Mouse (Mus musculus) E14TG2a.4 (cell line): ENCODE data around the gene Per1.
A peak's percentile ranks its signal among the peaks of the same experiment; 100 is the strongest.

Source experiments
- H3K27me3 ChIP-seq: 2 replicates; pipeline ENCODE4 v1.6.1; 2014; ENCODE audit warnings: low read length, control low read depth; ENCODE audit not compliant: insufficient read depth
- H3K36me3 ChIP-seq: 2 replicates; pipeline ENCODE4 v1.6.1; 2014; ENCODE audit warnings: low read length, control low read depth; ENCODE audit not compliant: insufficient read depth
- H3K4me1 ChIP-seq: replicated peaks from 2 replicates; pipeline ENCODE4 v1.6.1; 2014; ENCODE audit warnings: low read depth, low read length, control low read depth
- H3K4me3 ChIP-seq: replicated peaks from 2 replicates; pipeline ENCODE4 v1.5.1; 2014; ENCODE audit warnings: mild to moderate bottlenecking, low read length
- H3K9me3 ChIP-seq: 2 replicates; pipeline ENCODE4 v1.6.1; 2014; ENCODE audit warnings: low read length, control low read depth
- CTCF ChIP-seq: conservative IDR thresholded peaks from 2 replicates; pipeline ENCODE4 v1.5.1; 2014; ENCODE audit warnings: low read length
- NANOG ChIP-seq: IDR thresholded peaks from 2 replicates; pipeline ENCODE4 v1.6.1; 2014; ENCODE audit warnings: borderline replicate concordance, low read length, mixed read lengths
- POU5F1 ChIP-seq: IDR thresholded peaks from 2 replicates; pipeline ENCODE4 v1.6.1; 2014; ENCODE audit warnings: low read length, borderline replicate concordance

Gene Per1

DNA sequence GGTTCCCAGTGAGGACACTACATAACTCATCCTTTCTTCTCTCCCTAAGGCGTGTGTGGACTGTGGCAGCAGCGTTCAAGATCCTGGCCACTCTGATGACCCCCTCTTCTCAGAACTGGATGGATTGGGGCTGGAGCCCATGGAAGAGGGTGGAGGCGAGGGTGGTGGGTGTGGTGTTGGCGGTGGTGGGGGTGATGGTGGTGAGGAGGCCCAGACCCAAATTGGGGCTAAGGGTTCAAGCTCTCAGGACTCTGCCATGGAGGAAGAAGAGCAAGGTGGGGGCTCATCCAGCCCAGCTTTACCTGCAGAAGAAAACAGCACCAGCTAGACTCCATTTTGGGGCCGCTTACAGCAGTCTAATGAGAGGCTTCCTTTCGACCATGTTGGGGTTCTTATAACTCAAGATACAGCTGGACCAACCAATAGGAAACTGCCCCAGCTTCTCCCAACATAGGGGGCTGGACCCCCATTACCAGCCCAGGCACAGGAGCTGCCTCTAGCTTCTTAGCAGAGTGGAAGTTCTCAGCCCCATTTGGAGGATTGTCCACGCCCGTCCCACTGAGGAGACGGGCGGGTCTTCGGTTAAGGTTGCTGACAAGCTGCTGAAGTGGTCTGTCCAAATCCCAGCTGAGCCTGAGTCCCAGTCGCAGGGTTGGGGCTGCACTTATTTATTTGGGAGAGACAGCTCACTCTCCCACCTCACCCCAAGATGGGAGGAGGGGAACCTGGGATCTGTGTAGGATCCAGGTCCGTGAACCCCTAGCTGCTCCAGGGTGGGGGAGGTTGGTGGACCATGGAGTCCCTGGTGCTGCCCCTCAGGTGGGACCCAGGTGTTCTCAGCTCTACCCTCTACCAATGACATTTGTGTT lies 14.2 kb downstream of the Per1 start:
- Histone ChIP-seq H3K4me1 (peaks cover 42% of the 10 kb centered on the region), H3K27me3 (peaks cover 29% of the 10 kb centered on the region), H3K4me3 (peak overlapping the region; percentile 76), H3K36me3 (peaks cover 52% of the 10 kb centered on the region), H3K9me3 (no peaks in the 10 kb centered on the region)
- TF ChIP-seq CTCF (no peak), POU5F1 (no peak)

- peaks cover 37% of the 10 kb centered on the region for H3K4me1 ChIP-seq
- peak overlapping the region; percentile 76 for H3K4me3 ChIP-seq
- no peaks in the 10 kb centered on the region for H3K9me3 ChIP-seq
- peaks cover 40% of the 10 kb centered on the region for H3K36me3 ChIP-seq
- TF ChIP-seq NANOG (no peak), CTCF (no peak), POU5F1 (no peak)
- H3K27me3 ChIP-seq: peaks cover 41% of the 10 kb centered on the region
Observed at GRCm38 (mm10) chr11:69110319-69111046, 15.5 kb downstream of the Per1 start.

DNA sequence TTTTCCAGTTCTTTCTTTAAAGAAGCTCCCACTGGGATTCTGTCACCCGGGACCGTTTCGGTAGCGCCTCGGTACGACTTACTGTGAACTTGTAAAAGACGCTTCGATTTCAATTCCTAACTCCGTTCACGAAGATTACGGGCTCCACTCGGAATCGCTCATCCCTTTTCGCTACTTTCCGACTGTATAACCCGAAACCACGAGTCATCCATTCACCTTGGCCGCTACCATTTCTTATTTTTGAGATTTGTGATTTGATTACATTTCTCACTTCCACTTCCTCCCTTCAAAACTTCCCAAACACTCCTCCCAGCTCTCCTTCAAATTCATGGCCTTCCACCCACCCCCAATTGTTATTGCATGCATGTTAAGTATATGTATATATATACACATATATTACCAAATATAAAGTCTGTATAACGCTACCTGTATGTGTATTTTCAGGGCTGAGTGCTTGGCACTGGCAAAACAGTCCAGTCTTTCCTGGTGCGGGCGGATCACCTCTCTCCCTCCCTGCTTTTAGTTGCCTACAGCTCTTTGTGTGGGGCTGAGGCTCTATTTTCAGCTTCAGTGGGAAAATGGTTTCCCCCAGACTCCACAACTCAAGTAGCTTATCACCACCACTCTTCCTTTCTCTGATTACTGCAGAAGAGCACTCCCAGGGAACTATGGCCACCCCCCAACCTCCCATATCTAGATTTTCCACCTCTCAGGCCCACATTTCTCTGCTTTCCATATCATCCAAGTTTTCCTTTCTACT lies 16.2 kb downstream of the Per1 start:
- Histone ChIP-seq H3K4me1 (peaks cover 32% of the 10 kb centered on the region), H3K9me3 (no peaks in the 10 kb centered on the region), H3K4me3 (peak overlapping the region; percentile 76), H3K36me3 (peaks cover 33% of the 10 kb centered on the region), H3K27me3 (peaks cover 49% of the 10 kb centered on the region)
- TF ChIP-seq CTCF (no peak), POU5F1 (no peak), NANOG (no peak)

DNA sequence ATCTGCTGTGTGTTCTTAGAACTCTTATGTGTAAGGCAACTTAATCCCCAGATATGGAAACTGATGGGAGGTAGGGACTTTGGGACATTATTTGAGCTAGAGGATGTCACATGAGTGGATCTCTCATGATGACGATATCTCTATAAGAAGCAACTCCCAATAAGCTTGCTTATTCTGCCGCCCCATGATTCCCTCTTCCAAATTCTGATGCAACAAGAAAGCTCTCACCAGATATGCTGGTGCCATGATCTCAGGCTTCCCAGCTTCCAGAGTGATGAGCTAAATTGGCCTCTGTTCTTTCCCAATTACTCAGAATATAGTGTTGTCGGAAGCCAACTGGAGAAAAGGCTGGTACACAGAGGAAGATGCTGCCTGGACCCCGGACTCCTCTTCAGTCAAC lies 16.8 kb downstream of the Per1 start:
- no peak for TF ChIP-seq POU5F1
- TF ChIP-seq CTCF: no peak
- TF ChIP-seq NANOG: no peak
- Histone ChIP-seq H3K4me3 (no peak overlapping the region), H3K36me3 (peaks cover 28% of the 10 kb centered on the region), H3K27me3 (peaks cover 55% of the 10 kb centered on the region), H3K9me3 (no peaks in the 10 kb centered on the region), H3K4me1 (peaks cover 30% of the 10 kb centered on the region)

DNA sequence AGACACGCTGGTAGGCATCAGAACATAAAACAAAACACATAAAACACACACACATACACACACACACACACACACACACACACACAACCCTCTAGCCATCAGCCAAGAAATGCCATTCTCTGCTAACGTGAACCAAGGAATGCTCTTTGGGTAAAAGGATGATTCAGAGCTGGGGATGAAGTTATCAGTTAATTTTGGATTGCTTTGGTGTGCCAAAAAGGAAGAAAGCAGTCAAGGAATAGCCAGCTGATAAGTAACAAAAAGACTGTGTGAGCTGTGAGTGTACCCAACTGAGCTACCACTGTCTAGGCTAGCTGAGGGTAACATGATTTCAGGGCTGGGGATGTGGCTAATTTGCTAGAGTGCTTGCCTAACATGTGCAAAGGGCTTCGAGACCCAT lies 19.0 kb downstream of the Per1 start:
- no peaks in the 10 kb centered on the region for H3K9me3 ChIP-seq

DNA sequence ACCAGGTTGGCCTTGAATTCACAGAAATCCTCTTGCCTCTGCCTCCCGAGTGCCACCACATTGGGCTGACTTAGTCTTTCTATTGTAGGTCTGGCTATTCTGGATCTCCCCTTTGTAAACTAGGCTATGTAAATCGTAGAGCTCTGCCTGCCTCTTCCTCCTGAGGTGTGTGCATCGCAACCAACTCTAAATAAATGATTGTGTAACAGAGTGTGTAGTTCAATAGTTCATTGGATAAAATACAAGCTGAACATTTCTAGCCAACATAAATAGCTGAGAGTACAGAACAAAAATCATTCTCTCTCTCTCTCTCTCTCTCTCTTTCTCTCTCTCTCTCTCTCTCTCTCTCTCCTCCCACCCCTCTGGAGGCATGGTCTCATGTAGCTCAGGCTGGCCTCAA lies 19.6 kb downstream of the Per1 start:
- TF ChIP-seq POU5F1: no peak
- Histone ChIP-seq H3K9me3 (no peaks in the 10 kb centered on the region), H3K27me3 (peaks cover 79% of the 10 kb centered on the region), H3K36me3 (0 out of 2 replicates have a peak, but pooled peaks cover under 1% of the 10 kb centered on the region), H3K4me1 (peaks cover 34% of the 10 kb centered on the region), H3K4me3 (no peak overlapping the region)

More for the DNA sequence above, 19.0 kb downstream of the Per1 start:
- H3K36me3 ChIP-seq: peaks cover 6% of the 10 kb centered on the region; the same call in 1 of the 2 replicates
- no peak for TF ChIP-seq NANOG
- TF ChIP-seq POU5F1: no peak
- TF ChIP-seq CTCF: no peak
- H3K27me3 ChIP-seq: peaks cover 73% of the 10 kb centered on the region
- peaks cover 34% of the 10 kb centered on the region for H3K4me1 ChIP-seq
- H3K4me3 ChIP-seq: no peak overlapping the region

- TF ChIP-seq CTCF (no peak), POU5F1 (no peak), NANOG (no peak)
- no peaks in the 10 kb centered on the region for H3K9me3 ChIP-seq
Observed at GRCm38 (mm10) chr11:69116843-69117242, 21.8 kb downstream of the Per1 start.

DNA sequence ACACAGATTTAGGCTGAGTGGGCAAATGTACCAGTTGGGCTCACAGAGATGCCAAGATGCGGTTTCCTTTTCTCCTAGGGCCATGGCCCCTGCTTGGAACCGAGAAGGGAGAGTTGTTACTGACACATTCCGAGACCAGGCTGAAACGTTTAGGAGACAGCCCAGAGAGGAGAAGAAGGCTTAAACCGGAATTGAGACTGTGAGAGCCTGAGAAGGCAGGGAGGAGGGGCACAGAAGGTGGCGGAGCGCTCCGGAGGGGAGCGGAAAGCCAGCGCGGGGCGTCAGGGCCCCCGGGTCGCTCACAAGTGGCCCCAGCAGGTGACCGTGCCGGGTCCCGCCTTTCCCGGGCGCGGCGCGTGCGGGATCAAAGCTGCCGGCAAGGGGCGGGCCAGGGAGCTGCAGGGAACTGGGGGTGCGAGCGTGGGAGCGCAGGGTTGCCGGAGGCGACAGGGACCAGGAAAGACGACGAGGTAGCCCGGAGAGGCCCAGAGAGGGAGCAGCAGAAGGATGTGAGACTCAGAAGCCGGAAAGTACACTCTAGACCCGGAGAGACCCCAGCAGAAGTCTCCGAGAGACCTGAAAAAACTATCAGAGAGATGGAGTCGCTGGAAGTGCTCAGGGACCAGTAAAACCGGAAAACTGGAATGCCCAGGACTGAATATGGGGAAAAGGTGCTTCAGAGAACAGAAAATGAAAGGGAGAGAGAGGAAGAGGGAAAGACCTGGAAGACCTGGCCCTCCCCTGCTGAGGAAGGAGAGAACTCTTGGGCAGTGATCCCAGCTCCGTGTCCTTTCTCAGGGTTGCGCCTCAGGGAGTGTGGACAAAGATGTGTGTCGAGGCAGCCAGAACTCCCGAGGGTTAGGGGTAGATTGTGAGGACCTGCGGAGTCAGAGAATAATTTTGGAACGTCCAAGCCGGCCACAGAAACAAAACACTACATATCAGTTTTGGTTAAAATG lies 23.0 kb downstream of the Per1 start:
- H3K4me1 ChIP-seq: peaks cover 48% of the 10 kb centered on the region
- H3K27me3 ChIP-seq: peaks cover 93% of the 10 kb centered on the region
- peak overlapping the region; percentile 86 for H3K4me3 ChIP-seq
- TF ChIP-seq CTCF (no peak), NANOG (no peak), POU5F1 (no peak)
- no peaks in the 10 kb centered on the region for H3K9me3 ChIP-seq
- no peaks in the 10 kb centered on the region for H3K36me3 ChIP-seq

More at GRCm38 (mm10) chr11:69116843-69117242, 21.8 kb downstream of the Per1 start:
- Histone ChIP-seq H3K4me3 (no peak overlapping the region), H3K27me3 (peaks cover 97% of the 10 kb centered on the region), H3K36me3 (no peaks in the 10 kb centered on the region), H3K4me1 (peaks cover 46% of the 10 kb centered on the region)
